Mouse (Mus musculus): Measurements from ENCODE around the gene Riiad1. TPM values are rescaled to one million over a fixed set of nuclear protein-coding genes. Genes with fewer than 3 reads are reported as not detected.
A peak's percentile ranks its signal among the peaks of the same experiment; 100 is the strongest.

Riiad1 gene
- polyA plus RNA-seq, 1 experiment from 2014 or later = 23.8 TPM

GRCm38 (mm10) chr3:94482764-94483385 is 2.7 kb upstream of the Riiad1 start:
- H3K4me1 ChIP-seq (ENCODE audit: control insufficient read depth, insufficient read depth, low read length) = peaks cover 71% of the 10 kb centered on the region
- H3K9ac ChIP-seq (replicated peaks; ENCODE audit: low read length) = 0 out of 2 replicates have a peak overlapping the region, but pooled peaks have one; percentile 16
- H3K9me3 ChIP-seq (ENCODE audit: control insufficient read depth, low read length) = no peaks in the 10 kb centered on the region
- peak overlapping the region; percentile 92 for H3K27ac ChIP-seq (replicated peaks; ENCODE audit: low read depth, low read length)
- H3K4me3 ChIP-seq (replicated peaks; ENCODE audit: low read depth, low read length) = 0 out of 2 replicates have a peak overlapping the region, but pooled peaks have one; percentile 3
- ATAC-seq (ENCODE audit: low FRiP score, low TSS enrichment) (no peak), DNase-seq (no peak)
- WGBS = 79% methylated on average over 17 of the region's 17 CpGs
- H3K36me3 ChIP-seq (ENCODE audit: control insufficient read depth, insufficient read depth, low read length) = peaks cover 58% of the 10 kb centered on the region
- peak overlapping the region; percentile 96 for H3K4me2 ChIP-seq (ENCODE audit: low read length)
- H3K27me3 ChIP-seq (ENCODE audit: control insufficient read depth, insufficient read depth, low read length) = no peaks in the 10 kb centered on the region

GRCm38 (mm10) chr3:94481429-94481828 is 1.3 kb upstream of the Riiad1 start:
- H3K4me2 ChIP-seq (ENCODE audit: low read length) = peak overlapping the region; percentile 96
- H3K36me3 ChIP-seq (ENCODE audit: control insufficient read depth, insufficient read depth, low read length) = peaks cover 44% of the 10 kb centered on the region
- no peak overlapping the region for H3K9ac ChIP-seq (replicated peaks; ENCODE audit: low read length)
- peaks cover 71% of the 10 kb centered on the region for H3K4me1 ChIP-seq (ENCODE audit: control insufficient read depth, insufficient read depth, low read length)
- DNase-seq = no peak
- H3K9me3 ChIP-seq (ENCODE audit: control insufficient read depth, low read length) = no peaks in the 10 kb centered on the region
- no peak for ATAC-seq (ENCODE audit: low FRiP score, low TSS enrichment)
- H3K4me3 ChIP-seq (replicated peaks; ENCODE audit: low read depth, low read length) = no peak overlapping the region; the same call in 1 of the 2 replicates
- H3K27me3 ChIP-seq (ENCODE audit: control insufficient read depth, insufficient read depth, low read length) = no peaks in the 10 kb centered on the region
- 62% methylated on average over 4 of the region's 4 CpGs for WGBS
- H3K27ac ChIP-seq (replicated peaks; ENCODE audit: low read depth, low read length) = peak overlapping the region; percentile 92

GRCm38 (mm10) chr3:94479564-94479963 is 577 bp downstream of the Riiad1 start:
- Histone ChIP-seq H3K9me3 (ENCODE audit: control insufficient read depth, low read length) (no peaks in the 10 kb centered on the region), H3K4me3 (replicated peaks; ENCODE audit: low read depth, low read length) (peak overlapping the region; percentile 73), H3K4me1 (ENCODE audit: control insufficient read depth, insufficient read depth, low read length) (peaks cover 57% of the 10 kb centered on the region), H3K4me2 (ENCODE audit: low read length) (peak overlapping the region; percentile 96), H3K27ac (replicated peaks; ENCODE audit: low read depth, low read length) (peak overlapping the region; percentile 94), H3K27me3 (ENCODE audit: control insufficient read depth, insufficient read depth, low read length) (no peaks in the 10 kb centered on the region), H3K9ac (replicated peaks; ENCODE audit: low read length) (peak overlapping the region; percentile 95), H3K36me3 (ENCODE audit: control insufficient read depth, insufficient read depth, low read length) (peaks cover 27% of the 10 kb centered on the region)
- ATAC-seq (ENCODE audit: low FRiP score, low TSS enrichment) = no peak
- DNase-seq = peak; percentile 57
- WGBS = 10% methylated on average over 11 of the region's 11 CpGs

- ATAC-seq (ENCODE audit: low FRiP score, low TSS enrichment) (peak; percentile 7; the same call in 1 of the 2 replicates), DNase-seq (peak; percentile 43)
- no peaks in the 10 kb centered on the region for H3K9me3 ChIP-seq (ENCODE audit: control insufficient read depth, low read length)
- WGBS = 2% methylated on average over 9 of the region's 9 CpGs
- H3K27ac ChIP-seq (replicated peaks; ENCODE audit: low read depth, low read length) = peak overlapping the region; percentile 94
- H3K36me3 ChIP-seq (ENCODE audit: control insufficient read depth, insufficient read depth, low read length) = peaks cover 27% of the 10 kb centered on the region
- peak overlapping the region; percentile 96 for H3K4me2 ChIP-seq (ENCODE audit: low read length)
- peaks cover 48% of the 10 kb centered on the region for H3K4me1 ChIP-seq (ENCODE audit: control insufficient read depth, insufficient read depth, low read length)
- peak overlapping the region; percentile 95 for H3K9ac ChIP-seq (replicated peaks; ENCODE audit: low read length)
- no peaks in the 10 kb centered on the region for H3K27me3 ChIP-seq (ENCODE audit: control insufficient read depth, insufficient read depth, low read length)
- peak overlapping the region; percentile 73 for H3K4me3 ChIP-seq (replicated peaks; ENCODE audit: low read depth, low read length)
These were observed 1.5 kb downstream of the Riiad1 start for GRCm38 (mm10) chr3:94478591-94479169.

GRCm38 (mm10) chr3:94477981-94478422 is 2.1 kb downstream of the Riiad1 start, which contains the start of gene Celf3:
Gene Celf3 (plus strand): TSS chr3:94478295.
- H3K9me3 ChIP-seq (ENCODE audit: control insufficient read depth, low read length) = no peaks in the 10 kb centered on the region
- peak within 1 kb of the TSS; percentile 73 for H3K4me3 ChIP-seq (replicated peaks; ENCODE audit: low read depth, low read length)
- H3K36me3 ChIP-seq (ENCODE audit: control insufficient read depth, insufficient read depth, low read length) = peaks cover 24% of the 10 kb centered on the region
- H3K27me3 ChIP-seq (ENCODE audit: control insufficient read depth, insufficient read depth, low read length) = no peaks in the 10 kb centered on the region
- H3K4me2 ChIP-seq (ENCODE audit: low read length) = peak within 1 kb of the TSS; percentile 96
- peaks cover 45% of the 10 kb centered on the region for H3K4me1 ChIP-seq (ENCODE audit: control insufficient read depth, insufficient read depth, low read length)
- DNase-seq (peak; percentile 92), ATAC-seq (ENCODE audit: low FRiP score, low TSS enrichment) (peak; percentile 92)
- peak within 1 kb of the TSS; percentile 94 for H3K27ac ChIP-seq (replicated peaks; ENCODE audit: low read depth, low read length)
- under 1% methylated on average over 14 of the region's 14 CpGs for WGBS
- peak within 1 kb of the TSS; percentile 95 for H3K9ac ChIP-seq (replicated peaks; ENCODE audit: low read length)

GRCm38 (mm10) chr3:94477444-94477843 is 2.7 kb downstream of the Riiad1 start:
- Histone ChIP-seq H3K4me2 (ENCODE audit: low read length) (peak overlapping the region; percentile 96), H3K36me3 (ENCODE audit: control insufficient read depth, insufficient read depth, low read length) (peaks cover 19% of the 10 kb centered on the region), H3K9ac (replicated peaks; ENCODE audit: low read length) (peak overlapping the region; percentile 46), H3K27ac (replicated peaks; ENCODE audit: low read depth, low read length) (peak overlapping the region; percentile 94), H3K9me3 (ENCODE audit: control insufficient read depth, low read length) (no peaks in the 10 kb centered on the region), H3K27me3 (ENCODE audit: control insufficient read depth, insufficient read depth, low read length) (no peaks in the 10 kb centered on the region), H3K4me1 (ENCODE audit: control insufficient read depth, insufficient read depth, low read length) (peaks cover 45% of the 10 kb centered on the region), H3K4me3 (replicated peaks; ENCODE audit: low read depth, low read length) (peak overlapping the region; percentile 73)
- DNase-seq = peak; percentile 60
- 17% methylated on average over 4 of the region's 4 CpGs for WGBS
- ATAC-seq (ENCODE audit: low FRiP score, low TSS enrichment) = no peak; the same call in 1 of the 2 replicates

GRCm38 (mm10) chr3:94476301-94477035 is 3.7 kb downstream of the Riiad1 start:
- DNase-seq (no peak), ATAC-seq (ENCODE audit: low FRiP score, low TSS enrichment) (no peak)
- Histone ChIP-seq H3K9ac (replicated peaks; ENCODE audit: low read length) (no peak overlapping the region), H3K9me3 (ENCODE audit: control insufficient read depth, low read length) (no peaks in the 10 kb centered on the region), H3K4me3 (replicated peaks; ENCODE audit: low read depth, low read length) (no peak overlapping the region), H3K36me3 (ENCODE audit: control insufficient read depth, insufficient read depth, low read length) (peaks cover 9% of the 10 kb centered on the region), H3K4me2 (ENCODE audit: low read length) (no peak overlapping the region; the same call in 1 of the 2 replicates), H3K4me1 (ENCODE audit: control insufficient read depth, insufficient read depth, low read length) (peaks cover 40% of the 10 kb centered on the region), H3K27ac (replicated peaks; ENCODE audit: low read depth, low read length) (peak overlapping the region; percentile 94; the same call in 1 of the 2 replicates), H3K27me3 (ENCODE audit: control insufficient read depth, insufficient read depth, low read length) (no peaks in the 10 kb centered on the region)
- WGBS = 45% methylated on average over 8 of the region's 8 CpGs

- Histone ChIP-seq H3K9me3 (ENCODE audit: control insufficient read depth, low read length) (no peaks in the 10 kb centered on the region), H3K9ac (replicated peaks; ENCODE audit: low read length) (no peak overlapping the region), H3K27me3 (ENCODE audit: control insufficient read depth, insufficient read depth, low read length) (no peaks in the 10 kb centered on the region), H3K36me3 (ENCODE audit: control insufficient read depth, insufficient read depth, low read length) (no peaks in the 10 kb centered on the region), H3K4me1 (ENCODE audit: control insufficient read depth, insufficient read depth, low read length) (peaks cover 24% of the 10 kb centered on the region), H3K4me2 (ENCODE audit: low read length) (no peak overlapping the region), H3K4me3 (replicated peaks; ENCODE audit: low read depth, low read length) (no peak overlapping the region), H3K27ac (replicated peaks; ENCODE audit: low read depth, low read length) (no peak overlapping the region)
- no peak for DNase-seq
- no peak for ATAC-seq (ENCODE audit: low FRiP score, low TSS enrichment)
- WGBS = 73% methylated on average over 5 of the region's 5 CpGs
These were observed 6.4 kb downstream of the Riiad1 start for GRCm38 (mm10) chr3:94473567-94474232.

Data from midbrain, embryonic 14.5 days (tissue).